Mouse (Mus musculus): ENCODE measurements at regions not wholly inside any gene's neighbourhood (a gene's known extent, or its start where the extent isn't known, plus 50 kb on each side); places are given as distances from the start of the nearest gene placed in this dataset.

- H3K9me3 ChIP-seq (ENCODE audit: control insufficient read depth), result no peaks in the 10 kb centered on the region
- no peak for ATAC-seq
- no peaks in the 10 kb centered on the region for H3K27me3 ChIP-seq (replicated peaks; ENCODE audit: control insufficient read depth, insufficient read depth, low read length)
- no peak overlapping the region for H3K4me3 ChIP-seq (ENCODE audit: low read depth, low read length)
- H3K27ac ChIP-seq (ENCODE audit: low read depth, low read length), result no peak overlapping the region
- H3K4me2 ChIP-seq (replicated peaks; ENCODE audit: low read depth), result no peak overlapping the region
- H3K9ac ChIP-seq (ENCODE audit: low read depth, low read length), result no peak overlapping the region
- no peak for TF ChIP-seq CTCF (IDR thresholded peaks at IDR 0.05; ENCODE audit: low read depth)
- no peaks in the 10 kb centered on the region for H3K4me1 ChIP-seq (replicated peaks; ENCODE audit: control insufficient read depth, insufficient read depth, low read length)
- H3K36me3 ChIP-seq (ENCODE audit: control insufficient read depth, insufficient read depth), result no peaks in the 10 kb centered on the region
These were observed 114.4 kb upstream of the Tbc1d2b start for GRCm38 (mm10) chr9:90385047-90385446.

- H3K9ac ChIP-seq (ENCODE audit: low read depth, low read length), result no peak overlapping the region
- ATAC-seq, result no peak
- no peaks in the 10 kb centered on the region for H3K27me3 ChIP-seq (replicated peaks; ENCODE audit: control insufficient read depth, insufficient read depth, low read length)
- no peak for TF ChIP-seq CTCF (IDR thresholded peaks at IDR 0.05; ENCODE audit: low read depth)
- no peak overlapping the region for H3K4me2 ChIP-seq (replicated peaks; ENCODE audit: low read depth)
- no peak overlapping the region for H3K27ac ChIP-seq (ENCODE audit: low read depth, low read length)
- no peak overlapping the region for H3K4me3 ChIP-seq (ENCODE audit: low read depth, low read length)
- no peaks in the 10 kb centered on the region for H3K36me3 ChIP-seq (ENCODE audit: control insufficient read depth, insufficient read depth)
- H3K4me1 ChIP-seq (replicated peaks; ENCODE audit: control insufficient read depth, insufficient read depth, low read length), result no peaks in the 10 kb centered on the region
- H3K9me3 ChIP-seq (ENCODE audit: control insufficient read depth), result no peaks in the 10 kb centered on the region
These were observed 109.5 kb upstream of the Tbc1d2b start for GRCm38 (mm10) chr9:90380099-90380498.

GRCm38 (mm10) chr9:90369568-90369967 lies 99.0 kb upstream of the Tbc1d2b start:
- H3K4me3 ChIP-seq (ENCODE audit: low read depth, low read length), result no peak overlapping the region
- no peak overlapping the region for H3K4me2 ChIP-seq (replicated peaks; ENCODE audit: low read depth)
- ATAC-seq, result no peak
- 80% methylated on average over 2 of the region's 2 CpGs for WGBS
- H3K9ac ChIP-seq (ENCODE audit: low read depth, low read length), result no peak overlapping the region
- no peaks in the 10 kb centered on the region for H3K4me1 ChIP-seq (replicated peaks; ENCODE audit: control insufficient read depth, insufficient read depth, low read length)
- H3K27ac ChIP-seq (ENCODE audit: low read depth, low read length), result no peak overlapping the region
- no peaks in the 10 kb centered on the region for H3K27me3 ChIP-seq (replicated peaks; ENCODE audit: control insufficient read depth, insufficient read depth, low read length)
- no peak for TF ChIP-seq CTCF (IDR thresholded peaks at IDR 0.05; ENCODE audit: low read depth)
- no peaks in the 10 kb centered on the region for H3K9me3 ChIP-seq (ENCODE audit: control insufficient read depth)
- H3K36me3 ChIP-seq (ENCODE audit: control insufficient read depth, insufficient read depth), result no peaks in the 10 kb centered on the region

GRCm38 (mm10) chr9:90367745-90368144 lies 97.1 kb upstream of the Tbc1d2b start:
- H3K4me3 ChIP-seq (ENCODE audit: low read depth, low read length), result no peak overlapping the region
- no peak overlapping the region for H3K4me2 ChIP-seq (replicated peaks; ENCODE audit: low read depth)
- no peak overlapping the region for H3K9ac ChIP-seq (ENCODE audit: low read depth, low read length)
- H3K27me3 ChIP-seq (replicated peaks; ENCODE audit: control insufficient read depth, insufficient read depth, low read length), result no peaks in the 10 kb centered on the region
- no peak overlapping the region for H3K27ac ChIP-seq (ENCODE audit: low read depth, low read length)
- no peak for TF ChIP-seq CTCF (IDR thresholded peaks at IDR 0.05; ENCODE audit: low read depth)
- ATAC-seq, result no peak
- no peaks in the 10 kb centered on the region for H3K9me3 ChIP-seq (ENCODE audit: control insufficient read depth)
- WGBS, result 74% methylated on average over 3 of the region's 3 CpGs
- H3K4me1 ChIP-seq (replicated peaks; ENCODE audit: control insufficient read depth, insufficient read depth, low read length), result no peaks in the 10 kb centered on the region
- no peaks in the 10 kb centered on the region for H3K36me3 ChIP-seq (ENCODE audit: control insufficient read depth, insufficient read depth)

GRCm38 (mm10) chr9:90326531-90326930 lies 55.9 kb upstream of the Tbc1d2b start:
- WGBS, result 87% methylated on average over 4 of the region's 4 CpGs
- Histone ChIP-seq H3K4me1 (replicated peaks; ENCODE audit: control insufficient read depth, insufficient read depth, low read length) (no peaks in the 10 kb centered on the region), H3K9ac (ENCODE audit: low read depth, low read length) (no peak overlapping the region), H3K36me3 (ENCODE audit: control insufficient read depth, insufficient read depth) (no peaks in the 10 kb centered on the region), H3K27me3 (replicated peaks; ENCODE audit: control insufficient read depth, insufficient read depth, low read length) (no peaks in the 10 kb centered on the region), H3K9me3 (ENCODE audit: control insufficient read depth) (no peaks in the 10 kb centered on the region), H3K4me3 (ENCODE audit: low read depth, low read length) (no peak overlapping the region), H3K27ac (ENCODE audit: low read depth, low read length) (no peak overlapping the region), H3K4me2 (replicated peaks; ENCODE audit: low read depth) (no peak overlapping the region)
- no peak for TF ChIP-seq CTCF (IDR thresholded peaks at IDR 0.05; ENCODE audit: low read depth)
- ATAC-seq, result no peak
